Mouse (Mus musculus) adrenal gland, postnatal 14 days (tissue): Measurements from ENCODE around the gene Trim7. TPM values are rescaled to one million over a fixed set of nuclear protein-coding genes. Genes with fewer than 3 reads are reported as not detected.
"Not testable (repeated sequence)": the region's sequence is repeated elsewhere in the genome, so short reads cannot be mapped to it uniquely, and the experiment has no call there.

Experiments
- DNase-seq: peaks from one replicate; pipeline ENCODE4 v3.0.0; 2021; ENCODE audit warnings: mixed read lengths
- total RNA-seq: library from RNA; stranded (reverse); gene quantifications from 2 replicates; pipeline ENCODE4 v1.2.3, GENCODE M21; 2021

Trim7 gene
- total RNA-seq, 1 experiment from 2014 or later, result 6.1 TPM

- DNase-seq, result peak; percentile 68
Measured at GRCm38 (mm10) chr11:48823536-48823972, 2.4 kb upstream of the Trim7 start.

GRCm38 (mm10) chr11:48824311-48824830, 1.6 kb upstream of the Trim7 start:
- DNase-seq, result no peak

- DNase-seq, result no peak
Measured at GRCm38 (mm10) chr11:48826752-48827096, 784 bp downstream of the Trim7 start.

- DNase-seq, result no peak
Measured at GRCm38 (mm10) chr11:48827926-48828325, 2.0 kb downstream of the Trim7 start.

GRCm38 (mm10) chr11:48830279-48830678, 4.3 kb downstream of the Trim7 start:
- DNase-seq, result no peak

- DNase-seq, result no peak
Measured at GRCm38 (mm10) chr11:48831273-48831672, 5.3 kb downstream of the Trim7 start.

- DNase-seq, result no peak
Measured at GRCm38 (mm10) chr11:48833078-48833730, 7.3 kb downstream of the Trim7 start.

- peak; percentile 94 for DNase-seq
Measured at GRCm38 (mm10) chr11:48833731-48834639, 8.0 kb downstream of the Trim7 start.

GRCm38 (mm10) chr11:48835923-48836322, 10.0 kb downstream of the Trim7 start:
- DNase-seq, result no peak

GRCm38 (mm10) chr11:48836990-48837309, 11.0 kb downstream of the Trim7 start:
- DNase-seq, result no peak

- peak; percentile 83 for DNase-seq
Measured at GRCm38 (mm10) chr11:48837310-48838180, 11.6 kb downstream of the Trim7 start.

- DNase-seq, result peak; percentile 42
Measured at GRCm38 (mm10) chr11:48838181-48838797, 12.3 kb downstream of the Trim7 start.

GRCm38 (mm10) chr11:48838879-48839680, 13.1 kb downstream of the Trim7 start:
- no peak for DNase-seq

GRCm38 (mm10) chr11:48840805-48841204, 14.9 kb downstream of the Trim7 start:
- no peak for DNase-seq

GRCm38 (mm10) chr11:48841213-48841612, 15.3 kb downstream of the Trim7 start:
- DNase-seq, result no peak

GRCm38 (mm10) chr11:48842378-48842792, 16.4 kb downstream of the Trim7 start:
- no peak for DNase-seq

GRCm38 (mm10) chr11:48843202-48843601, 17.3 kb downstream of the Trim7 start:
- no peak for DNase-seq

- DNase-seq, result peak; percentile 40
Measured at GRCm38 (mm10) chr11:48844309-48844708, 18.4 kb downstream of the Trim7 start.

GRCm38 (mm10) chr11:48845244-48845815, 19.4 kb downstream of the Trim7 start:
- DNase-seq, result no peak

- not testable (repeated sequence) for DNase-seq
Measured at GRCm38 (mm10) chr11:48846362-48846761, 20.4 kb downstream of the Trim7 start.

GRCm38 (mm10) chr11:48846881-48847280, 20.9 kb downstream of the Trim7 start:
- no peak for DNase-seq
